Mouse (Mus musculus): ENCODE data around the gene Gbp6. TPM values are rescaled to one million over a fixed set of nuclear protein-coding genes. Genes with fewer than 3 reads are reported as not detected.

Gbp6 gene
- total RNA-seq, 2 experiments from 2014 or later, result 1.0 to 1.5 TPM

Other genes with a start within 250 kb of the Gbp6 start
- gene Gbp9, start 154.2 kb downstream of the Gbp6 start, total RNA-seq (2021), result 1 to 10 TPM; 1.9 to 2.8 TPM
- gene Gbp8, start 154.2 kb downstream of the Gbp6 start, total RNA-seq (2021), result under 1 TPM; 0.22 to 0.34 TPM
- gene Gbp4, start 154.1 kb downstream of the Gbp6 start, total RNA-seq (2021), result 1 to 10 TPM; 1.3 TPM
- not detected for gene Gbp10, start 54.2 kb downstream of the Gbp6 start, total RNA-seq (2021)
- under 1 TPM in 1 of 2 experiments, not detected in 1; 0.14 TPM for gene Gm43302, start within 50 bp of the Gbp6 start, total RNA-seq (2021)
- gene Lrrc8b, start 122.1 kb upstream of the Gbp6 start, total RNA-seq (2021), result 100 to 1,000 TPM; 105 to 108 TPM
- 10 to 100 TPM; 24.3 to 27.2 TPM for gene Lrrc8c, start 225.7 kb upstream of the Gbp6 start, total RNA-seq (2021)